Mouse (Mus musculus): Measurements from ENCODE around the gene Cux1. TPM values are rescaled to one million over a fixed set of nuclear protein-coding genes. Genes with fewer than 3 reads are reported as not detected.

The Cux1 gene
- total RNA-seq, 2 experiments from 2014 or later: 109 to 111 TPM

DNA sequence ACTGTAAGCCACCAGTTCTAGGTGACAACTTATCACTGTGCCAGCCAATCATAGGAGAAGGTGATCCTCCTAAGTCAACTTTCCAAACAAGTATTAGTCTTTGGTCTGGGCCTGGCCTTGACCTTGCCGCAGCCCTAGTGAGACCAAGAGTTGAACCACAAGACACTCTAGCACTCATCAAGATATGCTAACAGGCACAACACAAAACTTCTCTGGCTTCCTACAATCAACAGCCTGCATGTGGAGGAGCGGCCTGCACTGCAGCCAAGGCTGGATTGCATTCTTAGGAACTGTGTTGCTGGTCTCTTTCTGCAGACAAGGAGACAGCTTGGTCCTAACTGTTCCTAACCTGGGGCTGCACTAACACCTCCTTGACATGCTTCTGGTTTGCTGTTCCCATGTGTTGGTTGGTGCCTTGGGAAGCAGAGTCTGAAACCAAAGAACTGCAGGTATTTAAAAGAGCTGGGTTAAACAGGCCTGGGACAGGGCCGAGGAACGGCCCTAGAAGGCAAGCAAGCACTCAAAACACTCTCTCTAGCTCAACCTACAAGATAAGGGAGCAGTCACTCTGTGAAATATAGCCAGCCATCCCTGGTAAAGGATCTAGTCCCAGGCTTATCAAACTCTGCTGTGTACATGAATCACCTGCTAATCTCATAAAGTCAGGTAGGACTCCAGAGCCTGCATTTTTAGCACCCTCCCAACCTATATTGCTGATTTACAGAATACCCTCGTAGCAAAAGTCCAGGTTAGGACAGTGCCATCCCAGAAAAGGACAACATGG, 27.0 kb downstream of the Cux1 start:
- DNase-seq (ENCODE audit: low spot score in 2 of 2): no peak

DNA sequence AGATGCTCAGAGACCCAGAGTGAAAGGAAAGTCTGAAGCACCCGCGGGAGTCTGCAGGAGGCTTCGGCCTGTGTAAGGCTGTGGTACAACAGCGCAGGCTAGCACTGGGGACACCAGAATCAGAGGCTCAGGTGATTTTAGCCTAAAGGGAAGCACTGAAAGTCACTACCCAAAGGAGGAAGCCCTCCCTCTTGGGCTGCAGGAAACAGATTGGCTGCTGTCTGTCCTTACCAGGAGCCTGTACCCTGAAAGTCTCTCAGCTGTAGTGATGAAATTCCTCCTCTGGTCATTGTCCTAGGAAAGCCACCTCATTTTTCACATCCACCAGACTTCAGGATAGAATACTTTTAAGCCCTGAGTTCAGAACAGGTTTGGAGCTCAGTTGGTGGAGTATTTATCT, 30.5 kb downstream of the Cux1 start:
- no peak for DNase-seq (ENCODE audit: low spot score in 2 of 2)

DNA sequence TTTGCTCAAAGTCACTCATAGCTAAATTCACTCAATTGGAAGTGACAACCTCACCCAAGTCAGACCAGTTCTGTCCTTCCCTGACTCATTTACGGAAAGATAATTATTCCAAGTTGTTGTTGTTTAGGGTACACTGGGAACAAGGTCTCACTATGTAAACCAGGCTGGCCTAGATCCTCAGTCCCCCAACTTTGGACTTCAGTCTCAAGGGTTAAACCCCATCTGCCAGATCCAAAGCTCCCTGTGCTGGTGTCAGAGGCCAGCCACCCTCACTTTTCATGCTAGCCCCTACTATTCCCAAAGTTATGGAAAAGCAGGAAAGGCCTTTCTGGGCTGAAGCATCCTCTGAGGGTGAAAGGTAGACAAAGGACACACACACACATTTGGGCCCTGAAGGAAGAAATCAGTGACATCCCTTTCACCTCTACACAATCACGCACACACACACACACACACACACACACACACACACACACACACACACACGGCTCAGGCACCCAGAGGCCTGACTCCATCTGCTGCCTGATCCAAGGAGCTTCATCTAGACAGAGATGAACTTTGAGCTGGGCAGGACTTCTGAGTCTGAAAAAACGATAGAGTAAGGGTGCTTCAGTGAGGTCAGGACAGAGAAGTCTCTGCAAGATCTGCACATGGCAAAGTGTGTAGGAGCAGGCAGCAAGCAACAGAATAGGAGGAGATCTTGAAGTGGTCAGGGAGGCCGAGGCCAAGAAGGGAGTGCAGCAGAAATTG, 31.1 kb downstream of the Cux1 start:
- DNase-seq (ENCODE audit: low spot score in 2 of 2): no peak

DNA sequence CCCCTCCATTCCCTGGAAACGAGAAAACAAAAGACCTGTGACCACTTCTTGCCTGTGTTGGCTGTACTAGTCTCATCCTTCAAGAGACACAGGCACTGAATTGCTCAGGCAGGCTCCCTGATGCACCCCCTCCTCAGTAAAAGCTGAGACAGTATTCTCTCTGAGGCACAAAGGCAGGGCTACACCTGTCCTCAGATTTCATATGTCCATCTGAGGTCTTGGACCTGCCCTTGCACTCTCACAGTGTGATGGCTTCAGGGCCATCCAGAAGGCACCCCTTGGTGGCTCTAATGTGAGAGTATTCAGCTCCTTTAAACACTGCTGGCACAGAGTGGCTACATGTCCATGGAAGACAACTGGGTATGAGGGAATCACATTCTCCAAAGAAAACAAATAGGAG, 32.1 kb downstream of the Cux1 start:
- DNase-seq (ENCODE audit: low spot score in 2 of 2): no peak

DNA sequence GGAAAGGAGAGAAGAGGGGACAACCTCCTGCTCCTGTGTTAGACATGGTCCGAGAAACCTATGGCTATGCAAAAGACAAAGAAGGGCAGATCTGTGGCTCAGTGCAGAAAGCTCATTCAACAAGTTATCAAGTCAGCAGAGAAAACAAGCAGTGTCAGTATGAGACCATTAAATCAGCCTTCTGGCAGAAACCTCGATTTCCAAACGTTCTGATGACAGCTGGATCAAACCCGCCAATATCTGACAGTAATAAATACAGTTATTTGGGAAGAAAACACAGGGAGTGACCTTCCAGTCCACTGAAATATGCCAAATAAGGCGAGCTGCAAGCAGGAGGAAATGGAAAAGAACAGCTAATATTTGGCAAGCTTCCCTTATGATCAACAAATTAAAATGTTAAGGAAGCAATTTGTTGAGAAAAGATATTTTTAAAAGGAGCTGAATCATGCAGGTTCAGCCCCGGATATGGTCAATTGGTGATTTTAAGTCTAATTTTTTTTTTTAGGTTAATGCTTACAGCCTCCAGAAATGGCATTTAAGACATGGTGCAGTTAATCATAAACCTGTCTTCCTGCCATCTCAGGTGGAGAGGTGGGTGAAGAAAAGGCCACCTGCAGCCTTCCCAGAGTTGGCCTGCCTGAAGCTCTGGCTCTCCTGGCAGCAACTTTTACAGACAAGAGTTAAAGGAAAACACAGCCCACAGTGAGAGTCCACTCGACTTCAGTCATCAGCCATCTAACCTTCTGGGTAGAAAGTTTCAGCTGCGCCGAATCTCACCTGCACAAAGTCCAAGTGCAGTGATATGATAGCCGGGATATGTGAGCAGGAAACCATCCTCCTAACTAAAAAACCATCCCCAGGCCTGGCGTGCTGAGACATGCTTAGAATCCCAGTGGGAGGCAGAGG, 33.7 kb downstream of the Cux1 start:
- DNase-seq (ENCODE audit: low spot score in 2 of 2): no peak

DNA sequence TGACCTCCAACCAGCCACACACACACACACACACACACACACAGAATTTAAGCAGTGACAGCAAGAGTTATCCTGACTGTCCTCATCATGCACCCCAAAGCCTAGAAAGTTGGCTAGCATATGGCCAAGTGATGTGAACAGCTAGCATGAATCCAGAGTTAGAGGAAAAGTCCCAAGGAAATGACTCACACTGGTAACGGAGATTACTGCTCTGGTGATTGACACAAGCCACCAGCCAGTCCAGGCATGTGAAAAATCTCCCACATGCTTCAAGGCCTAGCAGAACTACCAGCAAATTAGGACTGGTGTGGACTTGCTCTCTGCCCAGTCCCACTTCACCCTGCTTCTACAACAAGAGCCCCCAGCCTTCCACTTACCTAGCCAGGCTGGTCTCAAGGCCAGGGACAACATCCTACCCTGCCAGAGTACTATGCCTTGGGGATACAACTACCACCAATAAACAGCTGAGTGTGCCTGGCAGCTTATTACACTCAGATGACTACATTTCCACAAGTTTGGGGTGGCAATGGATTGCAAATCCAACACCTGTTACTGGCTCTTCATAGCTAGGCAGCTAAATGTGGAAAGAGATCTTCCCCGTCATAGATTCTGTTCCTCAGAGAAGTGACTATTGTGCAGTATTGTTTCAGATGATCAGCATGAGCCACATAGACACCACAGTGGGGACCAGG, 35.5 kb downstream of the Cux1 start:
- DNase-seq (ENCODE audit: low spot score in 2 of 2): no peak

DNA sequence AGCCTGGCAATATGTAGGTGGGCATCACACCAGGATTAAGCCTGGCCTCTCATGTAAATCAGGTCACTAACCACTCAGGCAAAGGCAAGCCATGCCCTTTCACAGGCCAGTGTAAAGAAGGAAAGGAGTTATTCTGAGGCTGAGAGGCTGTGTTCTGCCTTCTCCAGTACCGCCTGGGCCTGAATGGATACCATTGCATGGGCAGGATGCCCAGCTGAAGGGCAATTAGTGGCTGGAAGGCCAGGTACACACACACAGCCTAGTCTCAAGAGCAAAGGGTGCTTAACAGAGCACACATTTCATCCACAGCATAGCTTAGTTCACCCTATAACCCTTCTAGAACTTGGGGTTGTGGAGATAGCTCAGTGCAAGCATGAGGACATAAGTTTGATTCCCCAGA, 36.4 kb downstream of the Cux1 start:
- no peak for DNase-seq (ENCODE audit: low spot score in 2 of 2)

DNA sequence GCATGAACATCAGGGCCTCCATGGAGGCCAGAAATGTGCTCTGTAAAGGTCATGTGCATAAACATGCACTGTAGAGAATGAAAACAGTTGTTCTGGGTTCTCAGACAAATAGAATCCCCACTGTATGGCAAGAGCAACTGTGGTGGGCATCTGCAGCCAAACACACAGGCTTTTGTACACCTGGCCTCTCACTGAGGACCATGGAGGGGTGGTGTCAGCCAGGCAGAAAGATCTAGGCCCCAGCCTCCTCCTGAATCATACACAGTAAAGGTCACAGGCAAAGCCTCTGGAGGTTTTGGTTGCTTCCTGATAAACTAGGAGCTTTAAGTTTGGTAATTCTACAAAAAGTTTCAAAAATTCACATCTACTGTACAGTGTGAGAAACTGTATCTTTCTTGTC, 38.1 kb downstream of the Cux1 start:
- no peak for DNase-seq (ENCODE audit: low spot score in 2 of 2)

DNA sequence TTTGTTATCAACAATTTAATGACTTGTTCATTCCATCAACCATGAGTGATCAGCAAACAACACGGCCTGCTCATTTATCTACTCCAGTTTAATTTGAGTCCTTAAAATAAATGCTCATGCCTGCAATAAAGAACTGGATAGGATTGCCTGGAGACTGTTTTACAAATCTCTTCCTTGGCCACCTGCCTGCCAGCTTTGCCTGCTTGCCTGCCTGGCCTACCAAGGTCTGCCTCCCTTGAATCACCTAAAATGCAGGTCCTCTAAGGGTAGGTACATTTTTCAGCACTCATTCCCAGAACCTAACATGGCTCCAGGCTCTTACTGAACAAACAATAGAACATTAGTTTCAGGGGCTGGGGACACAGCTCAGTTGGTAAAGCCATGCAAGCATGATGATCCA, 39.4 kb downstream of the Cux1 start:
- DNase-seq (ENCODE audit: low spot score in 2 of 2): no peak

DNA sequence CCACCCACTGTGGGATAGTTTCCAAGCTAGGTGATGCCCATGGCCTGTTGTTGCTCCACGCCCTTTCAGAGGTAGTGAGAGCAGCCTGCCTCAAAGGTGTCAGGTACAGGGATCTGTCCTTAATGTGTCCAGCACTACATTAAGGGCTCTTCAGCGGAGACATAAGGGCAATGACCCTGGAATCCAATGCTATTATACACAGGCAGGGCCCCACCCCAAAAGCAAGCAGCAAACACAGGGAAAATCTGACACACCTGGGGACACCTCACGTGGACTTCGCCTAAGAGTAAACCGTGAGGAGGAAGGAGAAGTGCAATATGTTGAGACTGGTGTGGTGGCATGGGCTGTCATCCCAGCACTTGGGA, 40.8 kb downstream of the Cux1 start:
- DNase-seq (ENCODE audit: low spot score in 2 of 2): no peak

DNA sequence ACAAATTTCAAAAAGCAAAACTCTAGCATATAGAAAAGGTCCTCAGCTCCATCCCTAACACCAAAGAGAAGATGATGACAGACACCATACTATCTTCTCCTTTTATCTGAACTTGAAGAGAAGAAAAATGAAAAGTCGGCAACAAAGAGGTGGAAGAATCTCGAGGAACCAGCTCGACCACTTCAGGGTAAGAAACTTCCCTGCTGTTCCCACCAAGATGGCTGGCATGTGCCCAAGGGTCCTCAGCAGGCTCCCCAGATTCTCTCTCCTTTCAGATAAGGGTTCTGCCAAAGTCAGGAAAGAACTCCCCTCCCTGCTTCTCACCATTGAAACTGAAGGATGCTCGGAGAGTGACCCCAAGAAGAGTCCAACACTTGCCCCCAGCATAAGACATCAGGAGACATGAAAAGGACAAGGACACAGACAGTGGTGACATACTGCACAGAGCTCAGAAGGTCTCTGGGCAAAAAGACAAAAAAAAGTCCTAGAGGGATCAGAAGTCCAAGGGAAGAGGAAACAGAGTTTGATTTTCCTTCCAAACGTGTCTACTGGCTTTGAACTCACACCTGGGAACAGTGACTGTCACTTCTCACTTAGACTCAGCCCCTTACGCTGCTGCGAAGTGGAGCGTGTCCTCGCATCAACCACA, 41.3 kb downstream of the Cux1 start:
- DNase-seq (ENCODE audit: low spot score in 2 of 2): no peak

DNA sequence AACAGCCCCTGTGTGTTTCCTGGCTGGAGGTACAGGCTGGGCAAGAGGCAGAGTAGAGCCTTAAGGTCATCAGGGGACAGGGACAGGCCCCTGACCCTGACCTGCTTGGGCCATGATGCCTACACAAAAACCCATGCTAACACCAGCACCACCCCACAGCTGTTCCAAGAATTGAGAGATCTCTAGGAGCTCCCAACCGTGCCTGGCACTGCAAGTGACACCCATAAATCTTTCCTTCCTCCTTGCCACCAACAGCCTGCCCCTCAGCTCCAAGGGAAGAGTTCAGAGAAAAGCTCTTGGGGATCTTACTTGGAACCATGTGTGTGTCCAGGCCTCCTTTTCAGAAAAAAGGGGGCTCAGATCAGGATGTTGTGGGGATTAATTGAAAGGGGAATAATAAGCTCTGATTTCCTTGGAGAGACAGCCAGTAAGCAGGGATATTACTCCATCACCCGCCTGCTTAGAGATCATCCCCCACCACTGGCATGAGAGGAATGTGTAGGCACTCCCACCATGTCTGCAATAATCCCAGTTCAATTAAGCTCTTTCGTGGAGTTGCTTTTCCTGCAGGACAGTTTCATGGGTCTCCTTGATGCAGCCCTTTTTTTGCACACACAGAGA, 44.3 kb downstream of the Cux1 start:
- DNase-seq (ENCODE audit: low spot score in 2 of 2): no peak

DNA sequence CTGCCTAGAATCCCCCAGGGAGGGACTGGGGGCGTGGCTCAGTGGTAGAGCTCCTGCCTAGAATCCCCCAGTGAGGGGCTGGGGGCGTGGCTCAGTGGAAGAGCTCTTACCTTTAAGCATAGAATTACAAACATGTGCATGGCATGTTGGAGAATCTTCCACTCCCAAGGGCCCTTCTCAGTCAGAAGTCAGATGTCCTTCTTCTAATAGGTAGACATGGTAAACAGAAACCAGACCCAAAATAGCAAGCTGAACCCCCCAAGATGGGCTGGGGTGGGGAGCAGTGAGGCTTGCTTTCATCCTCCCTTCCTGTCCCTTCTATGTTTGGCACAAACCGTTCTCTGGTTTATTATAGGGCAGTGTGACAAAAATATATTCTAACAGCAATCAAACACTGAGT, 45.6 kb downstream of the Cux1 start:
- DNase-seq (ENCODE audit: low spot score in 2 of 2): no peak

DNA sequence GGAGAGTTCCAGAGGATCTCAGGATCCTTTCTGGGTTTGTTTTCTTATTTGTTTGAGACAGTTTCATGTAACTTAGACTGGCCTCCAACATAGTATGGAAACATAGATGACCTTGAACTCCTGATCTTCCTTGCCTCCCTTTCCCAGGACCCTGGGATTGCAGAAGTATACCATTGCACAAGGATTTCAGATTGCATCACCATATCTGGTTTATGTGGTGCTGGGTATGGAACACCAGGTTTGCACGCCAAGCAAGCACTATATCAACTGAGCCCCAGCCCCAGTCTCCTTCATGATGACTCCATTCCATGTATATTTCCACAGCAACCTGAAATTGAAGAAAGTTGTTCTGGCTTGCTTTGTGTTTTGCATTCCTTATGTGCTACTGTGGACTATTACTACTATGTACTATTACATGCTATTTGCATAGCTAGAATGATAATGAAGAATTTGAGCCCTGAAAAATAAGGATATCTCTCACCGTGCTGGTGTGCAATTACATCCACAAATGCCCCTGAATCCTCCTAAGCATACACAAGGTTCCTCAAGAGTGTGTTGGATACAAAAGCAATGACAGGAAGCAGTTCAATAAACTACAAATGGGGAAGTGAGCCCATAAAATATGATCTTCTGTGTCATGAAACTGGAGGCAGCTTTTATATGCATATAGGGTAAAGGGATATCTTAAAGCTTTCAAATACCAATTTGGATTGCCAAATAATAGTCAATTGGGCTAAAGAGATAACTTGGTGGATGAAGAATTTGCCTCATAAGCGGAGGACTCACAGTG, 48.4 kb downstream of the Cux1 start:
- no peak for DNase-seq (ENCODE audit: low spot score in 2 of 2)

DNA sequence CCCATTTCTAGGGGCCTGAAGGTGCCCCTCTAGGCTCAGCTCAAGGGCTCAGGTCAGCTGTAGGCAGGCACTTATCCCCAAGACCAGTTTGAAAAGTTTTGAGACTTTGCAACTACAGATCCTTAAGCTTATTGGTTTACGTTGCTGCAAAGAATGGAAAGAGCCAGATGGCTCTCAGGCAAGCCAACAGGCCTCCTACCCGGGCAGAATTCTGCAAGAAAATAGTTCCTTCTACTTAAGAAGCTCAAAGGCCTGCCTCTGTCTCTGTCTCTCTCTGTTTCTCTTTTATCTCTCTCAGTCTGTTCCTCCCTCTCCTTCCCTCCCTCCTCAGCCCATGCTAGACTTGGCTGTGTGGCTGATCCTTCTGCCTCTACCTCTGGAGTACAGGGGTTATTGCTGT, 49.8 kb downstream of the Cux1 start:
- no peak for DNase-seq (ENCODE audit: low spot score in 2 of 2)

DNA sequence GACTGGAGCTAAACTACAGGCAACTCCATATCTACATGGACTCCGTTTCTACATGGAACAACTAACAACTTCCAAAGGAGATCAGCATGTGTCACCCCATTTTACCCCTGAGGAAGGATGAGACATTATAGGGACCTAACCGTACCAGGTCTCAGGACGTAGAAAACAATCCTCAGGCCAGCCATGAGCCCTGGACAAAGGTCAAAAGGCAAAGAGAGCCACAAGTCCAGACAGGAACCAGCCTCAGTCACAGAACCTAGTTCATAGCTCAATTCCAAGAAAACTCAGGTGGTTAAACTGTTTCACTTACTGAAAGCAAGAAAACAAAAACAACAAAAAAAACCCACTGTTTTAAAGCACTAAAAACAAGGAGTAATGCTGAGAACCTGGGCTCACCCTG, 50.7 kb downstream of the Cux1 start:
- DNase-seq (ENCODE audit: low spot score in 2 of 2): no peak

DNA sequence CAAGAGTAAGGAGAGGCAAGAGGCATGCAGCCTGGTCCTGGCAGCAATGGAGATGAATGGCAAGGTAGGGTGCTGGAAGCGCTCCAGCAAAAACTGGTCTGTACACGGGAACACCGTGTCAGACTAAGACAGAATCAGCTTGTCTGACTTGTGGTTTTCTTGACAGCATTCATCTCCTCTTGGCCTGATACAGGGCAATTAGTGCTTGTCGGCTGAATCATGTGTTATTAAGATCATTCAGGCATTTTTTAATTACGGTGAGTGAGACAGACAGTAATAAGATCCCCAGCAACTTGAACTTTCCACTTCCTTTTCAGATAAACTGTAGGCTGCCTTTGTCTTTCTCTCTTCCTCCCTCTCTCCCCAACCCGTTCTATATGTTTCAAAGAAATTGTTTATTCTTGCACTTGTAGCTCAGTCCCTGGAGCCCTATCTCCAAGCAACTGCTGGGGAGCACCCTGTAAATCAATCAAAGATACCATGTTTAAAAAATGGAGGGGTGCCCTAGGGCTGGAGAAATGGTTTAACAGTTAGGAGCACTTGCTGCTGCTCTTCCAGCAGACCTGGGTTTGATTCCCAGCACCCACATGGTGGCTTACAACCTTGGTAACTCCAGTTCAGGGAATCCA, 53.1 kb downstream of the Cux1 start:
- no peak for DNase-seq (ENCODE audit: low spot score in 2 of 2)

DNA sequence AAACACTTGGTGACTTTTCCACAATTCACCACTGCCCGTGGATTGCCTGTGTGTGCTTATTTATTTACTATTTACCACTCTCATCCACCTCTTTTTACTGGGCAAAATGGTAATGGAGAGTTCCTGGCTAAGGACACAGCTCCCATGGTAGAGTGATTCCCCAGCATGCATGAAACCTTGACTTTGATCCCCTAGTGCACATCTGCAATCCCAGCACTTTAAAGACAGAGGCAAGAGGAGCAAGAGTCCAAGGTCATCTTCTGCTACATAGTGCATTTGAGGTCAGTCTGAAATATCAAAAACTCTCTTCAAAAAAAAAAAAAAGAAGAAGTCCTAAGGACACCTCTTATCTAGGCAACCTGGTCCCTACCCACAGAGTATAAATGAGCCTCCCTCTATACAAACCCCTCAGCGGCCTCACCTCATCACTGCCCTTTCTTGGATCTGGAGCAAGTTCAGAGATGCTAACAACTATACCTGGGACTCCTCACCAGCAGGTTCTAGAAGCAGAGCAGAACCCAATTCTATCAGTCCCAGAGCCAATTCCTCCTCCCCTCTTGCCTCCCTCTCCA, 55.1 kb downstream of the Cux1 start:
- DNase-seq (ENCODE audit: low spot score in 2 of 2): no peak

DNA sequence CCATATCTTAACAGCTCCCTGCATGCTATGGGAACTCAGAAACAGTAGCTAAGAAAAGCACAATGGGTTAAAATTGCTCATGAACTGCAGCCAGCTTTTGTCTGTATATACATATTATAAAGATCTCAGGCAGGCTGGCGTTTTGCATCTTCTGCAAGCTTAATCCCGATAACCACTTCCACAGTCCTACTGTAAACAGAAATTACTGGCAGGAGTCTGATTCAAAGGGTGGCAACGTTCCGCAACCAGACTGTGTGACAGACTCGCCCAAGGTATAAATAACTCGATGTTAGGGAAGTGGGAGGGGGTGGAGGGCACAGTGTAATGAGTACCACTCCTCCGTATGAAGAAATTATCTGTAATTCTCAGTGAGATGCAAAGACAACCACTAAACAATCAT, 55.9 kb downstream of the Cux1 start:
- DNase-seq (ENCODE audit: low spot score in 2 of 2): no peak

Measured in adrenal gland, postnatal 4 days (tissue).